Mouse (Mus musculus) cortical plate, adult 2 months (tissue): ENCODE data around the gene Osbpl7.

Source experiments
- CTCF ChIP-seq: fragments of 200-500 bp; IDR thresholded peaks from 2 replicates; pipeline ENCODE4 v1.5.1; 2011; ENCODE audit warnings: mild to moderate bottlenecking, control low read depth, low read length; ENCODE audit not compliant: insufficient read depth; ENCODE audit errors: extremely low read depth
- POLR2A ChIP-seq: fragments of 200-500 bp; IDR thresholded peaks from 2 replicates; pipeline ENCODE4 v1.6.1; 2011; ENCODE audit warnings: mild to moderate bottlenecking, low read length, control low read depth; ENCODE audit not compliant: insufficient read depth; ENCODE audit errors: extremely low read depth

- no peak for TF ChIP-seq CTCF
- TF ChIP-seq POLR2A: no peak
These were observed 839 bp upstream of the Osbpl7 start for GRCm38 (mm10) chr11:97049492-97050085.
